Mouse (Mus musculus) ES-E14 (cell line): ENCODE results near the gene Drosha. TPM values are rescaled to one million over a fixed set of nuclear protein-coding genes. Genes with fewer than 3 reads are reported as not detected.
A peak's percentile ranks its signal among the peaks of the same experiment; 100 is the strongest.

Source experiments
- DNase-seq: peaks from one replicate; pipeline ENCODE4 v3.0.0-alpha.2; 2013; ENCODE audit warnings: low read depth, low spot score
- H3K27ac ChIP-seq: 2 replicates; pipeline ENCODE4 v1.5.1; 2012; ENCODE audit warnings: low read depth, mild to moderate bottlenecking, low read length, moderate library complexity, mixed read lengths; ENCODE audit not compliant: poor library complexity, insufficient read depth, severe bottlenecking
- H3K36me3 ChIP-seq: 2 replicates; pipeline ENCODE4 v1.6.1; 2012; ENCODE audit warnings: mild to moderate bottlenecking, low read length, moderate library complexity, mixed read lengths; ENCODE audit not compliant: control insufficient read depth, poor library complexity, insufficient read depth, severe bottlenecking
- H3K4me1 ChIP-seq, 2 experiments: fragments of 150-350 bp in 1 of 2; sonication (generic) in 1 of 2; 2 replicates each; pipeline ENCODE4 v1.6.1; 2012; ENCODE audit warnings: low read length in 2 of 2, mild to moderate bottlenecking in 1 of 2, mixed read lengths in 1 of 2; ENCODE audit not compliant: control insufficient read depth in 2 of 2, insufficient read depth in 2 of 2, poor library complexity in 1 of 2
- H3K4me3 ChIP-seq, 2 experiments: fragments of 150-350 bp in 1 of 2; sonication (generic) in 1 of 2; 2 replicates each; pipeline ENCODE4 v1.5.1; 2012; ENCODE audit warnings: low read length in 2 of 2, low read depth in 1 of 2, mild to moderate bottlenecking in 1 of 2, mixed read lengths in 1 of 2; ENCODE audit not compliant: insufficient read depth in 1 of 2, poor library complexity in 1 of 2, severe bottlenecking in 1 of 2
- H3K9ac ChIP-seq: 2 replicates; pipeline ENCODE4 v1.6.1; 2012; ENCODE audit warnings: low read depth, mild to moderate bottlenecking, low read length, mixed read lengths; ENCODE audit not compliant: poor library complexity, insufficient read depth, severe bottlenecking
- H3K9me3 ChIP-seq: fragments of 150-350 bp; sonication (generic); 2 replicates; pipeline ENCODE4 v1.6.1; 2012; ENCODE audit warnings: low read depth, mild to moderate bottlenecking, low read length; ENCODE audit not compliant: control insufficient read depth, insufficient read depth
- CHD2 ChIP-seq: IDR thresholded peaks from 2 replicates; pipeline ENCODE4 v1.6.1; 2014; ENCODE audit warnings: mild to moderate bottlenecking, low read depth, low read length, inconsistent platforms
- HCFC1 ChIP-seq: IDR thresholded peaks from 2 replicates; pipeline ENCODE4 v1.6.1; 2012; ENCODE audit warnings: low read length, inconsistent platforms, borderline replicate concordance; ENCODE audit not compliant: insufficient read depth
- MAFK ChIP-seq: IDR thresholded peaks from 2 replicates; pipeline ENCODE4 v1.6.1; 2014; ENCODE audit warnings: mild to moderate bottlenecking, low read depth, low read length, inconsistent platforms; ENCODE audit not compliant: insufficient read depth
- ZC3H11A ChIP-seq: IDR thresholded peaks from 2 replicates; pipeline ENCODE4 v1.6.1; 2012; ENCODE audit warnings: low read depth, mild to moderate bottlenecking, inconsistent platforms, low read length, borderline replicate concordance
- ZNF384 ChIP-seq: IDR thresholded peaks from 2 replicates; pipeline ENCODE4 v1.6.1; 2012; ENCODE audit warnings: low read depth, low read length, inconsistent platforms
- in situ Hi-C, 2 experiments: fragments of 600-800 bp; cut with MboI; formaldehyde crosslinking; loops; one replicate each; pipeline ENCODE4 v1.15.1; 2025; ENCODE audit warnings: low sequenced_read_pairs in 2 of 2, inconsistent platforms in 1 of 2; ENCODE audit not compliant: unreplicated experiment in 2 of 2
- total RNA-seq: library from RNA; depleted of rRNA; stranded (reverse); fragments of 300-350 nt; gene quantifications from 2 replicates; pipeline ENCODE4 v1.2.3, GENCODE M21; 2012

Drosha gene
- total RNA-seq, 1 experiment = 48.2 TPM

DNA sequence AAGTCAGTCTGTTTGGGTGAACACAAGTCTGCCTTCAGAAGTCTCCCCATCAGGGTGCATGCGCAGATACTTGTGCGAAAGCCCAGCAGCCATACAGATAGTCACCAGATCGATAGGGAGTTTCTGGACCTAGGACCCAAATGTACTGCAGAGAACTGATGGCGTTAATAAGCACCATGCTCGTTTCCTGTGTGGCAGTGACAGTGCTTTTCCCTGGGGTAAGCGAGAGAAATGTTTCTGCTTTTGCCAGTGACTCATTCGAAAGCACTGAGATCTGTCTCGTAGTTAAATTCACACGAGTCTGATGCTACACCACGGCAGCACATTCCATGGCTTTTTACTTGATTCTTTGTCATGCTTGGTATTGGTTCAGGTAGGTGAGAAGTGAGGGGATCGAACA is 60.7 kb downstream of the Drosha start:
- Histone ChIP-seq H3K4me1 (peaks cover 1% of the 10 kb centered on the region in 2 experiments; a peak in 1 of 4 replicates), H3K4me3 (no peak overlapping the region), H3K9me3 (no peaks in the 10 kb centered on the region), H3K36me3 (peaks cover 45% of the 10 kb centered on the region), H3K27ac (no peak overlapping the region), H3K9ac (no peak overlapping the region; the same call in 1 of the 2 replicates)
- TF ChIP-seq ZC3H11A = no peak
- no peak for TF ChIP-seq MAFK
- no peak for TF ChIP-seq CHD2
- no peak for TF ChIP-seq HCFC1
- no peak for TF ChIP-seq ZNF384
- no peak for DNase-seq
- in situ Hi-C loops = no loop called here

DNA sequence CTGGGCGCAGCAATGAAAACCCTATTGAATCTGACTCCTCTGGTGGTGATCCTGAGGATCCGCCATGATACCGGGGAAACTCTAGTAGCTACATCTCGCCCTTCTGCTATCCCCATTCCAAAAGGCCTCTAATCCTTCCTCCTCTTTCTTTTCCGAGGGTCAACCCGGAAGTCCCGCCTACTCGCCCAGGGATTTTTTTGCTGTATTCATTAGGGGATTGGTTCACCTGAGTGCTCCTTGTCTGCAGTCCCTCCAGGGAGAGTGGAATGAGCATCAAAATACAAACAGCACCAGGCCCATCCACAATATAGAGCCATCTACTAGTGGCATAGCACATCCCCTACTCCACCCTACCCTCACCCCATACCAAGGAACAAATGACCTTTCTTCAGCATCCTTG is 62.6 kb downstream of the Drosha start:
- no peak for TF ChIP-seq HCFC1
- TF ChIP-seq ZC3H11A = no peak
- peak; percentile 94 for TF ChIP-seq ZNF384
- peaks cover 1% of the 10 kb centered on the region in 2 experiments; a peak in 1 of 4 replicates for H3K4me1 ChIP-seq
- H3K27ac ChIP-seq = no peak overlapping the region; the same call in 1 of the 2 replicates
- H3K9ac ChIP-seq = peak overlapping the region; percentile 78; the same call in 1 of the 2 replicates
- H3K4me3 ChIP-seq = peak overlapping the region; percentile 56 to 67
- in situ Hi-C loops = no loop called here
- peaks cover 43% of the 10 kb centered on the region for H3K36me3 ChIP-seq
- H3K9me3 ChIP-seq = no peaks in the 10 kb centered on the region
- DNase-seq = peak; percentile 48

DNA sequence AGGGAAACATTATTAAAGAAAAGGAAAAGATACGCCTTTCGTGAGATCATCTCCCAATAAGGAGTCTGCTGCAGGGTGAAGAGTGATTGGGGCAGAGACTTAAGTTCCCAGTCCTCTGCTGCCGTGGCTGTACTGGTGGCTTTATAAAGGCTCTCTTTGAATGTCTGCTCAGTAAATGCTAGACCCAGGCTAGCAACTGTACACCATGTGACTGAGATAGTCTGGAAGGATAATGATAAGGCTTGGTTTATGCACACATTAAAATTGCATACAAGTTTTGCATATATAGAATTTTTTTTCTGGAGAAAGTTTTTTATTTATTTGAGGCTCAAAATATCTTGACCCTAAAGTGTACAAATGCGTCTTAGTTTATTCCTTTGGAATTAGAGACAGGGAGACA is 63.7 kb downstream of the Drosha start:
- in situ Hi-C loops = no loop called here
- H3K36me3 ChIP-seq = peaks cover 43% of the 10 kb centered on the region
- no peak overlapping the region for H3K27ac ChIP-seq

DNA sequence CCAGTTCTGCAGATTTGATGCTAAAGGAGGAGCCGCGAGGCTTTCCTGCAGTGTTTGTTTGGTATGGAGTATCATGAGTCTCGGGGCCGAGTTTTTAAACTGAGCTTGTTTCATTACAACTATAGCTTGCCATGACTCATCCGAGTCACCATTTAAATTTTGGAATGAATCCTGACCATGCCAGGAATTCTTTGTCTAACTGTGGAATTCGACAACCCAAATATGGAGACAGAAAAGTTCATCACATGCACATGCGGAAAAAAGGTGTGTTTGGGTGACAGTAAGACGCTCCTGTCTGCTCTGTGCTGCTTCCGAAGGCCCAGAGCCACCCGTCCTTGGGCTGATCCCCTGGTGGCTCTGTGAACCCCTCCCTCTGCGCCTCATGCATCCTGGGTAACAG is 65.3 kb downstream of the Drosha start:
- TF ChIP-seq ZC3H11A = no peak
- TF ChIP-seq CHD2 = no peak
- TF ChIP-seq ZNF384 = no peak
- no peak for TF ChIP-seq HCFC1
- no peak for TF ChIP-seq MAFK
- in situ Hi-C loops = no loop called here
- Histone ChIP-seq H3K9ac (no peak overlapping the region), H3K27ac (no peak overlapping the region), H3K4me3 (no peak overlapping the region), H3K4me1 (peaks cover 1% of the 10 kb centered on the region in 2 experiments; a peak in 1 of 4 replicates), H3K36me3 (peaks cover 41% of the 10 kb centered on the region), H3K9me3 (no peaks in the 10 kb centered on the region)
- DNase-seq = no peak

More for the DNA sequence above, 63.7 kb downstream of the Drosha start:
- no peak overlapping the region for H3K4me3 ChIP-seq
- no peak for DNase-seq
- TF ChIP-seq CHD2 = no peak
- TF ChIP-seq MAFK = no peak
- TF ChIP-seq ZNF384 = no peak
- TF ChIP-seq HCFC1 = no peak
- no peak for TF ChIP-seq ZC3H11A
- H3K9ac ChIP-seq = no peak overlapping the region
- H3K4me1 ChIP-seq = peaks cover 1% of the 10 kb centered on the region in 2 experiments; a peak in 1 of 4 replicates
- no peaks in the 10 kb centered on the region for H3K9me3 ChIP-seq
